8 mouse cellular contexts compared by ENCODE assay signal in the genomic region with DNA sequence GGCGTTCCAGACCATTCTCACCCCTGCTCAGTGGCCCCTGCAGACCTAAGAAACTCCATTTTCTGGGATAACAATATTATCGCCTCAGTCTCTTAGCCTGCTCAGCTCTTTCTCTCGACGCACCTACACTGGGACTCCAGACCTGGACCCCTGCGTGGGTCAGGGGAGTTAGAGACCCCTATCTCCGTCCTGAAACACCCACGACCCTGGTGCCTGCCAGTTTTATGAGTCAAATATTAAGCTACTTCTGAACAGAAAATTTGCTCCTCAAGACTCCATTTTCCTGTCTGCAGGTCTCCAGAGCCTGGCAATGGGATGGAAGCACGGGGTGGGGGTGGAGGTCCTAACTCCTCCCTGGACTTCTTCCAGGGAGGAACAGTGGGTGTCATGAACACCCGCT. TPM values are rescaled to one million over a fixed set of nuclear protein-coding genes. Genes with fewer than 3 reads are reported as not detected.
DNase-seq lines count a peak whose midpoint lies in the region; ATAC-seq and TF ChIP-seq lines count a peak whose summit lies in the region.

No protein-coding gene starts in this region.

- no peak overlapping the region for H3K27ac ChIP-seq in cerebellum, adult 2 months (ENCODE audit: insufficient read depth, low read length)
- no peak overlapping the region for H3K27ac ChIP-seq in spleen, adult 2 months (ENCODE audit: insufficient read depth, low read length)
- no peak overlapping the region for H3K27ac ChIP-seq in liver, embryonic 11.5 days (ENCODE audit: low read depth, low read length)
- peak overlapping the region; percentile 40; the same call in 1 of the 2 replicates for H3K27ac ChIP-seq in stomach, embryonic 16.5 days (ENCODE audit: low read length)

- peaks cover 17% of the 10 kb centered on the region; the same call in 1 of the 2 replicates for H3K4me1 ChIP-seq in cerebellum, adult 2 months (ENCODE audit: control insufficient read depth, insufficient read depth, low read length)
- peaks cover 44% of the 10 kb centered on the region for H3K4me1 ChIP-seq in spleen, adult 2 months (ENCODE audit: control insufficient read depth, insufficient read depth, insufficient read length)
- peaks cover 12% of the 10 kb centered on the region for H3K4me1 ChIP-seq in liver, embryonic 11.5 days (replicated peaks; ENCODE audit: control insufficient read depth, insufficient read depth, low read length)
- peaks cover 42% of the 10 kb centered on the region for H3K4me1 ChIP-seq in stomach, embryonic 16.5 days (ENCODE audit: control insufficient read depth, insufficient read depth, low read length)

- no peak for DNase-seq in cerebellum, adult 2 months
- no peak for DNase-seq in cerebellum, postnatal 25 days
- no peak for DNase-seq in spleen, adult 2 months (ENCODE audit: low read depth in 1 of 2, low spot score in 2 of 2)
- DNase-seq in spleen, adult 12 weeks (ENCODE audit: low spot score) = no peak
- DNase-seq in liver, embryonic 11.5 days (ENCODE audit: low spot score) = peak; percentile 39
- no peak for DNase-seq in right cerebral cortex, adult 2 months (ENCODE audit: low spot score in 2 of 2)
- DNase-seq in frontal cortex, postnatal 14 days (ENCODE audit: low spot score in 2 of 2) = no peak

- H3K36me3 ChIP-seq in spleen, adult 2 months (ENCODE audit: control insufficient read depth, insufficient read depth, low read length) = no peaks in the 10 kb centered on the region
- H3K36me3 ChIP-seq in liver, embryonic 11.5 days (ENCODE audit: control insufficient read depth, insufficient read depth, low read length) = no peaks in the 10 kb centered on the region
- no peaks in the 10 kb centered on the region for H3K36me3 ChIP-seq in stomach, embryonic 16.5 days (ENCODE audit: control insufficient read depth, insufficient read depth, low read length)

- TF ChIP-seq CTCF in cerebellum, adult 2 months (IDR thresholded peaks at IDR 0.05; ENCODE audit: borderline replicate concordance, insufficient read depth, low read depth, low read length) = no peak
- no peak for TF ChIP-seq CTCF in spleen, adult 2 months (IDR thresholded peaks at IDR 0.05; ENCODE audit: extremely low read depth, insufficient read depth, insufficient read length, insufficient replicate concordance)

- TF ChIP-seq POLR2A in cerebellum, adult 2 months (IDR thresholded peaks at IDR 0.05; ENCODE audit: borderline replicate concordance, insufficient read depth, low read length) = no peak
- no peak for TF ChIP-seq POLR2A in spleen, adult 2 months (IDR thresholded peaks at IDR 0.05; ENCODE audit: low read depth, low read length)

- H3K4me3 ChIP-seq in cerebellum, adult 2 months (replicated peaks; ENCODE audit: insufficient read depth, low read depth, low read length) = peak overlapping the region; percentile 73
- peak overlapping the region; percentile 71; the same call in 1 of the 2 replicates for H3K4me3 ChIP-seq in spleen, adult 2 months (ENCODE audit: extremely low read depth, insufficient read depth, insufficient read length)
- H3K4me3 ChIP-seq in liver, embryonic 11.5 days (ENCODE audit: low read depth, low read length) = peak overlapping the region; percentile 55
- H3K4me3 ChIP-seq in stomach, embryonic 16.5 days (replicated peaks; ENCODE audit: low read length) = peak overlapping the region; percentile 64

- peak overlapping the region; percentile 82 for H3K4me2 ChIP-seq in liver, embryonic 11.5 days
- peak overlapping the region; percentile 100 for H3K4me2 ChIP-seq in stomach, embryonic 16.5 days (ENCODE audit: low read depth, low read length)

- H3K9ac ChIP-seq in liver, embryonic 11.5 days (ENCODE audit: low read depth, low read length) = peak overlapping the region; percentile 74
- peak overlapping the region; percentile 98 for H3K9ac ChIP-seq in stomach, embryonic 16.5 days (ENCODE audit: low read length)

- no peaks in the 10 kb centered on the region for H3K9me3 ChIP-seq in liver, embryonic 11.5 days (ENCODE audit: control insufficient read depth, low read length)
- no peaks in the 10 kb centered on the region for H3K9me3 ChIP-seq in stomach, embryonic 16.5 days (replicated peaks; ENCODE audit: control insufficient read depth, low read length)

- no peaks in the 10 kb centered on the region for H3K27me3 ChIP-seq in cerebellum, adult 2 months (ENCODE audit: control insufficient read depth, insufficient read depth, low read length)
- H3K27me3 ChIP-seq in spleen, adult 2 months (ENCODE audit: control insufficient read depth, insufficient read depth, low read length) = peaks cover 43% of the 10 kb centered on the region
- H3K27me3 ChIP-seq in liver, embryonic 11.5 days (replicated peaks; ENCODE audit: control insufficient read depth, insufficient read depth, low read length) = peaks cover 100% of the 10 kb centered on the region
- peaks cover 64% of the 10 kb centered on the region for H3K27me3 ChIP-seq in stomach, embryonic 16.5 days (ENCODE audit: control insufficient read depth, insufficient read depth, low read length)

- ATAC-seq in liver, embryonic 11.5 days (replicated peaks; ENCODE audit: low FRiP score) = no peak
- ATAC-seq in stomach, embryonic 16.5 days (ENCODE audit: insufficient read depth, low FRiP score) = no peak

- WGBS in cerebellum, adult 2 months = 9% methylated on average over 9 of the region's 9 CpGs
- WGBS in spleen, adult 2 months = 6% methylated on average over 9 of the region's 9 CpGs
- WGBS in liver, embryonic 11.5 days = 1% methylated on average over 9 of the region's 9 CpGs
- WGBS in stomach, embryonic 16.5 days = 7% methylated on average over 9 of the region's 9 CpGs

RNA-seq across cellular contexts. Expression of a gene that starts 16.5 kb away (rescaled TPM):
- 8.7 and 10.5 TPM in 2 replicates for polyA plus RNA-seq in cerebellum, adult 2 months (2012; rRNA removed)
- 4.5 and 5.6 TPM in 2 replicates for polyA plus RNA-seq in spleen, adult 2 months (2012; rRNA removed)
- polyA plus RNA-seq in liver, embryonic 11.5 days (2014; fragmentation: Nextera tagmentation; extraction: Ambion mirVana) = 6.5 and 7.1 TPM in 2 replicates
- polyA plus RNA-seq in stomach, embryonic 16.5 days (2015; fragmentation: Nextera tagmentation; extraction: Ambion mirVana) = 5.8 and 6.4 TPM in 2 replicates

RNA-seq across cellular contexts. Expression of a gene that starts 28.7 kb away (rescaled TPM):
- polyA plus RNA-seq in cerebellum, adult 2 months (2012; rRNA removed) = 50.1 and 57.6 TPM in 2 replicates
- polyA plus RNA-seq in spleen, adult 2 months (2012; rRNA removed) = 17.2 and 23.5 TPM in 2 replicates
- 5.1 TPM in 2 replicates for polyA plus RNA-seq in liver, embryonic 11.5 days (2014; fragmentation: Nextera tagmentation; extraction: Ambion mirVana)
- polyA plus RNA-seq in stomach, embryonic 16.5 days (2015; fragmentation: Nextera tagmentation; extraction: Ambion mirVana) = 8.5 and 10.1 TPM in 2 replicates

RNA-seq across cellular contexts. Expression of a gene that starts 34.5 kb away (rescaled TPM):
- 4.1 and 4.6 TPM in 2 replicates for polyA plus RNA-seq in cerebellum, adult 2 months (2012; rRNA removed)
- polyA plus RNA-seq in spleen, adult 2 months (2012; rRNA removed) = 1.8 and 2.1 TPM in 2 replicates
- polyA plus RNA-seq in liver, embryonic 11.5 days (2014; fragmentation: Nextera tagmentation; extraction: Ambion mirVana) = 22.1 and 22.2 TPM in 2 replicates
- 15.2 and 16.5 TPM in 2 replicates for polyA plus RNA-seq in stomach, embryonic 16.5 days (2015; fragmentation: Nextera tagmentation; extraction: Ambion mirVana)
